Mouse (Mus musculus): ENCODE data around the gene Gk5.

DNA sequence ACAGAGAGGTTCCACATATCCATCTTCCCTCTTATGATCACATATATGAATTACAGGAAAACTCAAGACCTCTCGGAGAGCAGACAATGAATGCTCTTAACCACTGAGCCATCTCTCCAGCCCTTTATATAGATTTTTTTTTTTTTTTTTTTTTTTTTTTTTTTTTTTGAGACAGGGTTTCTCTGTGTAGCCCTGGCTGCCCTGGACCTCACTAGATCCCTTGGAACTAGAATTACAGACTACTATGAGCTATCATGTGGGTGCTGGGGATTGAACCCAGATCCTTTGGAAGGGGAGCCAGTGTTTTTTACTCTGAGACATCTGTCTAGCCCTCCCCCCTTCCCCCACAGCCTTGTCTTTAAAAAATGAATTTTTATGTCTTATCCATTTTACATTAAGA is 98.1 kb downstream of the Gk5 start:
- TF ChIP-seq CTCF (conservative IDR thresholded peaks at IDR 0.05; ENCODE audit: low read length), result no peak
- TF ChIP-seq NANOG (IDR thresholded peaks at IDR 0.05; ENCODE audit: borderline replicate concordance, low read length), result no peak
- no peak for TF ChIP-seq POU5F1 (IDR thresholded peaks at IDR 0.05; ENCODE audit: borderline replicate concordance, low read length)

All from E14TG2a.4 (cell line).